Mouse (Mus musculus) heart, postnatal 0 days (tissue): ENCODE measurements around the gene Irx6. TPM values are rescaled to one million over a fixed set of nuclear protein-coding genes. Genes with fewer than 3 reads are reported as not detected.

Source experiments
- ATAC-seq: fragments of 200-750 bp; cut with Nextera tagmentation; 2 replicates; pipeline ENCODE4 v1.8.0; 2017; ENCODE audit warnings: low read depth, moderate number of reproducible peaks, moderate library complexity; ENCODE audit not compliant: insufficient read depth
- DNase-seq: peaks from one replicate; pipeline ENCODE4 v3.0.0-alpha.2; 2016; ENCODE audit warnings: low spot score
- H3K27ac ChIP-seq: fragments of 300-500 bp; sonication (generic); 2 replicates; pipeline ENCODE4 v1.5.1; 2014; ENCODE audit warnings: low read depth, mild to moderate bottlenecking
- H3K27me3 ChIP-seq: fragments of 300-500 bp; sonication (generic); 2 replicates; pipeline ENCODE4 v1.6.1; 2014; ENCODE audit warnings: low read length, mixed read lengths; ENCODE audit not compliant: control insufficient read depth, insufficient read depth
- H3K36me3 ChIP-seq: fragments of 300-500 bp; sonication (generic); replicated peaks from 2 replicates; pipeline ENCODE4 v1.6.1; 2014; ENCODE audit warnings: low read length, mixed read lengths; ENCODE audit not compliant: control insufficient read depth, insufficient read depth
- H3K4me1 ChIP-seq: fragments of 300-500 bp; sonication (generic); 2 replicates; pipeline ENCODE4 v1.6.1; 2014; ENCODE audit warnings: antibody characterized with exemption; ENCODE audit not compliant: control insufficient read depth, insufficient read depth
- H3K4me2 ChIP-seq: fragments of 300-500 bp; sonication (generic); 2 replicates; pipeline ENCODE4 v1.6.1; 2014; ENCODE audit warnings: low read depth, mild to moderate bottlenecking, low read length, moderate library complexity
- H3K4me3 ChIP-seq: fragments of 300-500 bp; sonication (generic); 2 replicates; pipeline ENCODE4 v1.5.1; 2014; ENCODE audit warnings: low read depth, low read length
- H3K9ac ChIP-seq: fragments of 300-500 bp; sonication (generic); replicated peaks from 2 replicates; pipeline ENCODE4 v1.6.1; 2014; ENCODE audit warnings: low read depth, low read length, mixed read lengths
- H3K9me3 ChIP-seq: fragments of 300-500 bp; sonication (generic); replicated peaks from 2 replicates; pipeline ENCODE4 v1.6.1; 2016; ENCODE audit warnings: low read length; ENCODE audit not compliant: control insufficient read depth
- CTCF ChIP-seq: IDR thresholded peaks from 2 replicates; pipeline ENCODE4 v1.5.1; 2016; ENCODE audit warnings: antibody characterized with exemption, control low read depth, low read depth
- EP300 ChIP-seq: IDR thresholded peaks from 2 replicates; pipeline ENCODE4 v1.6.1; 2016; ENCODE audit warnings: antibody characterized with exemption, low read depth
- whole genome bisulfite sequencing: fragments of 180-500 bp; shearing (Covaris S2); extraction: QIAGEN DNeasy Blood & Tissue Kit; methylation state at CpG from one replicate; pipeline ENCODE4 v1.1.7; 2014; 5-methylcytosine and 5-hydroxymethylcytosine counted together
- polyA plus RNA-seq: library from polyadenylated mRNA; unstranded; fragments of >200 nt; fragmentation: Nextera tagmentation; extraction: Ambion mirVana; gene quantifications from 2 replicates; pipeline ENCODE4 v1.2.1, GENCODE M21; 2015
- total RNA-seq: library from RNA; depleted of rRNA; stranded (reverse); fragments of >200 nt; gene quantifications from 2 replicates; pipeline ENCODE4 v1.2.3, GENCODE M21; 2014; ENCODE audit warnings: low replicate concordance; rRNA removed

Irx6 gene
- total RNA-seq: not detected in 2 replicates
- polyA plus RNA-seq: 0.07 and 0.08 TPM in 2 replicates

- Histone ChIP-seq H3K9ac (no peak within 1 kb of the TSS), H3K27ac (no peak within 1 kb of the TSS)
- no peak for DNase-seq
Observed at GRCm38 (mm10) chr8:92674244-92675128, at the start of gene Irx6. Gene Irx6, plus strand, starts transcription at chr8:92674288.

GRCm38 (mm10) chr8:92628711-92629650, 45.1 kb upstream of the Irx6 start:
- Histone ChIP-seq H3K4me2 (no peak overlapping the region), H3K27me3 (no peaks in the 10 kb centered on the region), H3K27ac (no peak overlapping the region), H3K4me1 (no peaks in the 10 kb centered on the region), H3K4me3 (no peak overlapping the region), H3K36me3 (no peaks in the 10 kb centered on the region), H3K9me3 (no peaks in the 10 kb centered on the region), H3K9ac (no peak overlapping the region)
- 69% methylated on average over 14 of the region's 14 CpGs for WGBS
- TF ChIP-seq CTCF (no peak), EP300 (no peak)
- DNase-seq: no peak
- no peak for ATAC-seq

More at GRCm38 (mm10) chr8:92674244-92675128, at the start of gene Irx6:
- Histone ChIP-seq H3K4me2 (peak within 1 kb of the TSS; percentile 71), H3K36me3 (no peaks in the 10 kb centered on the region), H3K4me1 (peaks cover 7% of the 10 kb centered on the region; the same call in 1 of the 2 replicates), H3K27me3 (peaks cover 99% of the 10 kb centered on the region), H3K9me3 (no peaks in the 10 kb centered on the region), H3K4me3 (peak within 1 kb of the TSS; percentile 38)
- WGBS: under 1% methylated on average over 59 of the region's 62 CpGs
- no peak for ATAC-seq
- no peak for TF ChIP-seq CTCF
- no peak for TF ChIP-seq EP300

- WGBS: 88% methylated on average over 5 of the region's 5 CpGs
- Histone ChIP-seq H3K4me3 (no peak overlapping the region), H3K27ac (no peak overlapping the region), H3K27me3 (no peaks in the 10 kb centered on the region), H3K36me3 (no peaks in the 10 kb centered on the region), H3K4me2 (no peak overlapping the region), H3K4me1 (no peaks in the 10 kb centered on the region), H3K9ac (no peak overlapping the region), H3K9me3 (no peaks in the 10 kb centered on the region)
- ATAC-seq: no peak
- no peak for DNase-seq
- TF ChIP-seq EP300: no peak
- no peak for TF ChIP-seq CTCF
Observed at GRCm38 (mm10) chr8:92633199-92633598, 40.9 kb upstream of the Irx6 start.

- Histone ChIP-seq H3K27me3 (no peaks in the 10 kb centered on the region), H3K9ac (no peak overlapping the region), H3K4me1 (no peaks in the 10 kb centered on the region), H3K36me3 (no peaks in the 10 kb centered on the region), H3K9me3 (no peaks in the 10 kb centered on the region), H3K4me3 (no peak overlapping the region), H3K27ac (no peak overlapping the region), H3K4me2 (no peak overlapping the region)
- no peak for DNase-seq
- TF ChIP-seq EP300 (no peak), CTCF (no peak)
- WGBS: 70% methylated on average over 8 of the region's 8 CpGs
- ATAC-seq: no peak
Observed at GRCm38 (mm10) chr8:92640820-92641219, 33.3 kb upstream of the Irx6 start.

- Histone ChIP-seq H3K4me2 (no peak overlapping the region), H3K36me3 (no peaks in the 10 kb centered on the region), H3K4me3 (no peak overlapping the region), H3K27ac (no peak overlapping the region), H3K9me3 (no peaks in the 10 kb centered on the region), H3K9ac (no peak overlapping the region), H3K4me1 (no peaks in the 10 kb centered on the region), H3K27me3 (no peaks in the 10 kb centered on the region)
- 60% methylated on average over 2 of the region's 2 CpGs for WGBS
- ATAC-seq: no peak
- TF ChIP-seq EP300 (no peak), CTCF (peak; percentile 55)
- peak; percentile 9 for DNase-seq
Observed at GRCm38 (mm10) chr8:92646637-92647036, 27.5 kb upstream of the Irx6 start.
